Mouse (Mus musculus) olfactory bulb, adult 2 months (tissue): ENCODE data around the gene Zfp511. TPM values are rescaled to one million over a fixed set of nuclear protein-coding genes. Genes with fewer than 3 reads are reported as not detected.
A peak's percentile ranks its signal among the peaks of the same experiment; 100 is the strongest.

Source experiments
- H3K27ac ChIP-seq: fragments of 200-500 bp; 2 replicates; pipeline ENCODE4 v1.5.1; 2012; ENCODE audit warnings: low read depth, low read length; ENCODE audit not compliant: insufficient read depth
- H3K4me1 ChIP-seq: fragments of 200-500 bp; 2 replicates; pipeline ENCODE4 v1.6.1; 2012; ENCODE audit warnings: low read length; ENCODE audit not compliant: control insufficient read depth, insufficient read depth
- H3K4me3 ChIP-seq: fragments of 200-500 bp; 2 replicates; pipeline ENCODE4 v1.5.1; 2012; ENCODE audit warnings: mild to moderate bottlenecking, low read depth, low read length, moderate library complexity; ENCODE audit not compliant: insufficient read depth
- CTCF ChIP-seq: fragments of 200-500 bp; IDR thresholded peaks from 2 replicates; pipeline ENCODE4 v1.5.1; 2012; ENCODE audit warnings: low read depth, mild to moderate bottlenecking, low read length, moderate library complexity; ENCODE audit not compliant: insufficient read depth
- POLR2A ChIP-seq: fragments of 200-500 bp; IDR thresholded peaks from 2 replicates; pipeline ENCODE4 v1.6.1; 2012; ENCODE audit warnings: mild to moderate bottlenecking, low read depth, low read length, moderate library complexity; ENCODE audit not compliant: insufficient read depth
- whole genome bisulfite sequencing: fragments of 180-500 bp; shearing (Covaris S2); methylation state at CpG from one replicate; pipeline ENCODE4 v1.1.7; 2018; 5-methylcytosine and 5-hydroxymethylcytosine counted together
- polyA plus RNA-seq: library from polyadenylated mRNA; stranded (reverse); fragments of >200 nt; gene quantifications from 2 replicates; pipeline ENCODE4 v1.2.4, GENCODE M21; 2012; ENCODE audit warnings: low replicate concordance; ENCODE audit not compliant: missing spikeins, insufficient read depth, insufficient read length

Zfp511 gene
- not detected in 2 replicates for polyA plus RNA-seq

GRCm38 (mm10) chr7:140036281-140037170 is at the start of gene Zfp511, which contains the start of gene Tubgcp2:
TSS of gene Zfp511 (plus strand) at chr7:140036391.
TSS of gene Tubgcp2 (minus strand) at chr7:140036669.
- H3K4me1 ChIP-seq, result peaks cover 12% of the 10 kb centered on the region

DNA sequence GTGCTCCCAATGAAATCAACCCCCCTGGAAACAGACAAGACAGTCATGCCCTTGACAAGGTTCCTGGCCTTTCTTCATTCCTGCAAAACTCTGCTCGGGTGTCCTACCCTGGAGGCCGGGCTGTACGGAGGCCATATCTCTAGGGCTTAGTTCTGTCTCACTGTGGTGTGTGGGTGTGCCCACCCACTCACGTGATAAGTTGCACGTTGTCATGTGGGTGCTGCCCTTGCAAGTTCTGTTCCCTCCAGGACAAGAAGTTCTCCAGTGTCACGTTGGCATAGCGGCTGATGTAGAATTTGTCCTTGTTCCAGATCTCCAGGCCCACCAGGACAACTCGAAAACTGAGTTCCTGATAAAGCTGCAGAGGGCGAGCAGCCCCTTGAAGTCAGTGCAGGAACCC is 47.9 kb upstream of the Zfp511 start:
- no peak overlapping the region for H3K4me3 ChIP-seq
- no peaks in the 10 kb centered on the region for H3K4me1 ChIP-seq
- WGBS, result 88% methylated on average over 9 of the region's 9 CpGs
- TF ChIP-seq POLR2A (no peak), CTCF (no peak)
- no peak overlapping the region for H3K27ac ChIP-seq

More at GRCm38 (mm10) chr7:140036281-140037170, at the start of gene Zfp511, which contains the start of gene Tubgcp2:
- peak within 1 kb of the TSS; percentile 86 for H3K4me3 ChIP-seq
- peak within 1 kb of the TSS; percentile 38; the same call in 1 of the 2 replicates for H3K27ac ChIP-seq
- WGBS, result under 1% methylated on average over 69 of the region's 69 CpGs
- TF ChIP-seq CTCF (no peak), POLR2A (peak; percentile 91)

GRCm38 (mm10) chr7:139990864-139991394 is 45.3 kb upstream of the Zfp511 start:
- H3K27ac ChIP-seq, result no peak overlapping the region
- no peaks in the 10 kb centered on the region for H3K4me1 ChIP-seq
- TF ChIP-seq POLR2A (no peak), CTCF (no peak)
- 67% methylated on average over 8 of the region's 8 CpGs for WGBS
- no peak overlapping the region for H3K4me3 ChIP-seq

DNA sequence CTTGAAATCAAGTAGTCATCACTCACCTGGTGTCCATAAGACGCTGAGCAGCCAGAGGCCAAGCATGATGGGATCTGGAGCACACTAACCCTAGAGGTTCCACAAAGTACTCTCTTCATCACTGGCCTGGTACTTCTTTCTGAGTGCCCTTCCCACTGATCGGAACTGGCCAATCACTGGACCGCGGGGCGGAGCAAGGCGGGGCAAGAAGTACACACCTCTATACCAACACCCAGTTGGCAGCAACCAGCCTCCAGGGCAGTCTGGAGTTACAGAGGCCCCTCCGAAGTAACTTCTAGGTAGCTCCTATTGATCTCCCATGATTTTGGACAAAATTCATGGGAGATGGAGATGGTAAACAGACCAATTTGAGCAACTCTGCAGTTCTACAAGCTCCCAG is 43.8 kb upstream of the Zfp511 start, which contains the start of gene Adam8:
Gene Adam8 (minus strand): TSS at position 157 of the 400 bp plus-strand sequence.
- 38% methylated on average over 7 of the region's 7 CpGs for WGBS
- no peak within 1 kb of the TSS for H3K4me3 ChIP-seq

GRCm38 (mm10) chr7:139993532-139993931 is 42.7 kb upstream of the Zfp511 start:
- no peak overlapping the region for H3K27ac ChIP-seq
- no peak for TF ChIP-seq POLR2A
- TF ChIP-seq CTCF, result no peak

More for the DNA sequence above, 43.8 kb upstream of the Zfp511 start, which contains the start of gene Adam8:
- no peak for TF ChIP-seq CTCF
- no peak for TF ChIP-seq POLR2A
- Histone ChIP-seq H3K4me1 (no peaks in the 10 kb centered on the region), H3K27ac (no peak within 1 kb of the TSS)

GRCm38 (mm10) chr7:139994202-139994601 is 42.0 kb upstream of the Zfp511 start:
- TF ChIP-seq POLR2A, result no peak
- no peak for TF ChIP-seq CTCF
- H3K4me3 ChIP-seq, result no peak overlapping the region
- no peak overlapping the region for H3K27ac ChIP-seq
- WGBS, result 81% methylated on average over 4 of the region's 4 CpGs
- H3K4me1 ChIP-seq, result no peaks in the 10 kb centered on the region

More at GRCm38 (mm10) chr7:139993532-139993931, 42.7 kb upstream of the Zfp511 start:
- Histone ChIP-seq H3K4me3 (no peak overlapping the region), H3K4me1 (no peaks in the 10 kb centered on the region)
- 94% methylated on average over 6 of the region's 6 CpGs for WGBS

DNA sequence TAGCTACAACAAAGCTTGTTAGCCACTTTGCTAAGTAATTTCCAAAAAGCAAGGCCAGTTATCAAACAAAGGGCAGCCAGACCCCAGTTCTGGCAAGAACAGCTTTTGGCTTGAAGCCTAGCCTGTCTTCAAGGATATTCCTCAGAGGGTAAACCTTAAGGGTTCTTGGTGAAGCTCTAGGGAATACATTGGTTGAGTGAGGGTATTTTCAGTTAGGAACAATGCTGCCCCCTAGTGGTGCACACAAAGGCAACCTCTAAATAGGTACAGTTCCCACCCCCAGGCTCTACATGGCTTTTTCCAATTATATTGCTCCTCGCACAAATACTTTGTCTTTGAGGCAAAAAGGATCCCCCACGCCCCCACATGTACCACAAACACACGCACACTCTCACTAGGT is 41.5 kb upstream of the Zfp511 start:
- no peak for TF ChIP-seq CTCF
- no peak for TF ChIP-seq POLR2A
- WGBS, result 17% methylated on average over 3 of the region's 3 CpGs
- Histone ChIP-seq H3K4me1 (no peaks in the 10 kb centered on the region), H3K4me3 (no peak overlapping the region), H3K27ac (no peak overlapping the region)

GRCm38 (mm10) chr7:139998691-139999350 is 37.4 kb upstream of the Zfp511 start:
- 92% methylated on average over 13 of the region's 13 CpGs for WGBS
- Histone ChIP-seq H3K4me1 (no peaks in the 10 kb centered on the region), H3K4me3 (no peak overlapping the region), H3K27ac (no peak overlapping the region)
- TF ChIP-seq POLR2A, result no peak
- no peak for TF ChIP-seq CTCF
